Mouse (Mus musculus): ENCODE data around the gene Hyal3. TPM values are rescaled to one million over a fixed set of nuclear protein-coding genes. Genes with fewer than 3 reads are reported as not detected.

Hyal3 gene
- total RNA-seq (2015; ENCODE audit: low replicate concordance) (2.3 and 2.9 TPM in 2 replicates), total RNA-seq (2017; ENCODE audit: low replicate concordance) (1.1 and 1.4 TPM in 2 replicates)

DNA sequence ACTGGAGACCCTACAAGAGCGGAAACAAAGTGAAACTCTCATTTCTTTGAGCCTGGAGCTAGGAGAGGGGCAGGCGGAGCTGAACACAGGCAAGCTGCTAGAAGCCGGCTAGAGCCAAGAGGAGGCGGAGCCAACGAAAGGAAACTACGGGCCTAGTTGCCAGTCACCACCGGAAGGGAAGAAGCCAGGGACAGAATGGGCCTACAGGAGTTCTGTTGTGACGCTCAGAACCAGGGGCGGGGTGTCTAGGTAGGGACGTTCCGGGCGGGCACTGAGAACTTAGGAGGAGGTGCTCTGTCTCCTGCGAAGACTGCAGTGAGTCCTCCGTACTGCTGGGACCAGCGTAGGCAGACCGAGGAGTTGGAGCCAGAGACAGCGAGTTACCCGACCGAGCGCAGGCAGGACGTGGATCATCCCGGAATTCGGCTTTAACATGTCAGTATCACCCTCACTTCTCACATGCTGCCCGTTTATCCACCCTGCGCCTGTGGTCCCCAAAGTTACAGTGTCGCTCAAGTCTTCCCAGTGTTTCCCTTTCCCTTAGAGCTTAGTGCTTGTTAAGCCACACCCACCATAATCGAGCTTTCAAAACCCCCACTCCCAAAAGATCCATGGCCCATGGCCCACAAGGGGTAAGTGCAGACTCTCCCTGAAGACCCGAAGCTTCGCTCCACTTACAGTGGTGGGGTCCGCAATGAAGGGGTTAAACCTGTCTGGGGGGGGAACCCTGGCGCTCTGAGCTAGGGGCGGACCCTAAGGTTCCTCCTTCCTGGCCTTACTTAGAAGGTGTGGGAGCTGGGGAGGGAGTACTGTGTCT, at the start of gene Hyal3:
TSS of gene Hyal3 (plus strand) at position 318 of the 817 bp plus-strand sequence.
- ATAC-seq (replicated peaks; ENCODE audit: low FRiP score, poor library complexity, severe bottlenecking), result peak; percentile 77

DNA sequence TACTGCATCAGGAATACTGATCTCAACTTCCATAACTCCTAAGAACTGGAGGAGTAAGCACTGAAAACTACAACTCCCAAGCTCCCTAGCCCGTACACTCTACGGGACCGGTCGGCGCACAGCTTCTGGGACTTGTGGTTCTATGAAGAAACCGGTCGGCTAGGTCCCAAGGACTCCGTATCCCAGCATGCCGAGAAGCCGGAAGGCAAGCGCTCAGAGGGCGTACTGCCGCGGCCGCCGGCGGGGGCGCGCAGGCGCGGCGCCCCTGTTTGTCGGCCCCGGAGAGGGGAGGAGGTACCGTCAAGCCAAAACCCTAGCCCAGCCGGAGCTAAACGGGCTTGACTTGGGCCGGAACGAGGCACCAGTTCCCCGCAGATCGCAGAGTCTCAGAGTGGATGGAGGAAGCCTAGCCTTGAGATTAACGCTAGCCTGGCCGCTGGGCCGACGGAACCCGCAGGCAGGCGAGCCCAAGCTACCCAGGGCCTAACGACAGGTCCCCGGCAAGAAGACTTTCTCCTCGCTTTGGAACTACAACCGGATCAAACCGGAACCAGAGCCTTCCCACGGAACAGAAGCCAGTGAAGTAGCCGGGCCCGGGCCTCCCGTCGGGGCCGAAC, 46.7 kb upstream of the Hyal3 start, which contains the start of gene Tmem115:
TSS of gene Tmem115 (plus strand) at position 155 of the 617 bp plus-strand sequence.
- peak; percentile 80 for ATAC-seq (replicated peaks; ENCODE audit: low FRiP score, poor library complexity, severe bottlenecking)

DNA sequence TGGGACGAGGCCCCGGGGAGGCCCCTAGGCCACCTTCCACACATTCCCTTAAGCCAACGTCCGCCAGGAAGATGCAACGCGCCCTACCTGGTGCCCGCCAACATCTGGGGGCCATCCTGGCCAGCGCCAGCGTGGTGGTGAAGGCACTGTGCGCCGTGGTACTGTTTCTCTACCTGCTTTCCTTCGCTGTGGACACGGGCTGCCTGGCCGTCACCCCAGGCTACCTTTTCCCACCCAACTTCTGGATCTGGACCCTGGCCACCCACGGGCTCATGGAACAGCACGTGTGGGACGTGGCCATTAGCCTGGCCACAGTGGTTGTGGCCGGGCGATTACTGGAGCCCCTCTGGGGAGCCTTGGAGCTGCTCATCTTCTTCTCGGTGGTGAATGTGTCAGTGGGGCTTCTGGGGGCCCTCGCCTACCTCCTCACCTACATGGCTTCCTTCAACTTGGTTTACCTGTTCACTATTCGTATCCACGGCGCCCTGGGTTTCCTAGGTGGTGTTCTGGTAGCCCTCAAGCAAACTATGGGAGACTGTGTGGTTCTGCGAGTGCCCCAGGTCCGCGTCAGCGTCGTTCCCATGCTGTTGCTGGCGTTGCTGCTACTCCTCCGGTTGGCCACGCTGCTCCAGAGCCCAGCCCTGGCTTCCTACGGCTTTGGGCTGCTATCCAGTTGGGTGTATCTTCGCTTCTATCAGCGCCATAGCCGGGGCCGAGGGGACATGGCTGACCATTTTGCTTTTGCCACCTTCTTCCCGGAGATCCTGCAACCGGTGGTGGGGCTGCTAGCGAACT, 46.0 kb upstream of the Hyal3 start:
- peak; percentile 57 for ATAC-seq (replicated peaks; ENCODE audit: low FRiP score, poor library complexity, severe bottlenecking)

DNA sequence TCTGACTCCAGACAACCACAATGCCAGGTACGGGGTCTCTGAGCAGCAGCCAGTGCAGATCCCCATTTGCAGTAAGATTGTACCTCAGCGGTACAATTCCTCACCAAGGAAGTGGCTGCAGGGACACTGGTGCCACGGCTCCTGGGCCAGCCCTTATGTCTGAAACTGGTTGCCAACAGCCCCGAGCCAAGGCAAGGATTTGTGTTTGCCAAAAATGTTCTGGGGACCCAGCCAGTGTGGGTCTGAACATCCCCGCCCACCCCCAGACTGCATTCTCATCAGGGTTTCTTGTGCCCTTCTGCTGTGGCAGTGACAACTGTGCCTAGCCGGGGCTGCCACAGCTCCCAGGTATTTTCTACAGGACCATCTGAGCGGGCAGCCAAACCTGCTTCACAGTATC, 42.4 kb upstream of the Hyal3 start:
- no peak for ATAC-seq (replicated peaks; ENCODE audit: low FRiP score, poor library complexity, severe bottlenecking)

DNA sequence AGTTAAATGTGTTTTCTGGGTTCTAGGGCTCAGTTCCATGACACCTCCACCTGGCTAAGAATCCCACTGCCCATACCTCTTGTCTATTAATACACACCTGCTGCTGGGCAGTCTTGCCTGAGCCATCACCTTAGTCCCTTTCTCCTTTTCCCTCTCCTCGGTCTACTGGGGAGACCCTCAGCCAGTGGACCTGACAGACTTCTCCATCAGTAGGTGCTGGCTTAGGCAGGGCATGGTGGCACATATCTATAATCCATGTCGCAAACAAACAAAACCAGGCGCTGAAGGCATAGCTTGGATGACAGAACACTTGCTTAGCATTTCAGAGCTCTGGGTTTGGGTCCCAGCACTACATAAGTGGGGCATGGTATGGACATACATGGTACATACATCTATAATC, 41.9 kb upstream of the Hyal3 start:
- no peak for ATAC-seq (replicated peaks; ENCODE audit: low FRiP score, poor library complexity, severe bottlenecking)

DNA sequence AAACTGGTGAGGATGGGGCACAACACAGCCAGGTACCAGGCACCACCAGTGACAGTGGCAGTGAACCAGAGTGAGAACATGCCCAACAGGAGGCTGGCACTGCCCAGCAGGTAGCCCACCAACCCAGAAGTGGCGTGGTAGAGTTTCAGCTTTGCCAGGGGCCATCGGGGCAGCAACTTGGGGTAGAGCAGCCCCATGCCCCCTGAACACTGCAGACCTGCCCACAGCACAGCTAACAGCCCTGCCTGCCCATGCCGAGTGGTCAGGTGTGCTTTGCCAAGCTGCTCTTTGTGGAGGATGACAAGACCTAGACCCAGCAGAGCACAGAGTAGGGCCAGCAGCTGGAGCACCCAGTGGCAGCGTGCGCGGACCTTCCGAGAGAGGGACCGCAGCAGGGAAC, 40.7 kb upstream of the Hyal3 start:
- no peak for ATAC-seq (replicated peaks; ENCODE audit: low FRiP score, poor library complexity, severe bottlenecking)

DNA sequence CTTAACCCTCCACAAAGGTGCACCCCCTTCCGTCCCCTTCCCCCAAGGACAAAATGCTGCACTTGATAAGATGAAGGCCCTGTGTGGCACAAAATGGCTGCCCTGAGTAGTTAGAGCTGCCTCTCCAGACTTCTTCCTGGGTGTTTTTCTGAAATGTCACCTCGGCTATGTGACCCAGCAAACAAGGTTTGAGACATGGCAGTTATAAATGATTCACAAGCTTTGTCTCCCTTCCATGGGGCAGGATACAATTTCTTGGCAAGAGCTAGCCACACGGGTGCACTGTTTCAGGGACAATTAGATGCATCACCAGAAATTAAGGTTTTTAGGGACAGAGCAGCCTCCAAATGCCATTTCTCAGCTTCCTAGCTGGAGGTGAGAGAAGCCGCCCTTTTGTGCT, 40.2 kb upstream of the Hyal3 start:
- ATAC-seq (replicated peaks; ENCODE audit: low FRiP score, poor library complexity, severe bottlenecking), result no peak

DNA sequence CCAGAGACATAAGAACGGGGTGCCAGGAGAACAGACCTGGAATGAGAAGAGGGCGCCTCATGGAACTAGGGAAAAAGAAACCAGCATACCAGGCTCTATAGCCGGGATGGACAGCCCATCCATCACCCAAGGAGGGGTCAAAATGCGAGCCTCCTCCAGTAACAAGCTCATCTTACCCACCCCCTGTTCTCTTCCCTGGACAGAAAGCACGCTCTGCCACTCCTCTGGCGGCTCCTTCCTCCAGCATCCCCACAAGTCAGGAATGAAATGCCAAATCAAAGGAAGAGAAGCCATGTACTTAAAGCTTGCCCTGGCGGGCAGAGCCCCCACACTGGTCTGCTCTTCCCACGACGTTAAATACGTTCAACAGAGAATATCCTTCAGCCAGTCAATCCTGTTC, 39.6 kb upstream of the Hyal3 start:
- ATAC-seq (replicated peaks; ENCODE audit: low FRiP score, poor library complexity, severe bottlenecking), result no peak

DNA sequence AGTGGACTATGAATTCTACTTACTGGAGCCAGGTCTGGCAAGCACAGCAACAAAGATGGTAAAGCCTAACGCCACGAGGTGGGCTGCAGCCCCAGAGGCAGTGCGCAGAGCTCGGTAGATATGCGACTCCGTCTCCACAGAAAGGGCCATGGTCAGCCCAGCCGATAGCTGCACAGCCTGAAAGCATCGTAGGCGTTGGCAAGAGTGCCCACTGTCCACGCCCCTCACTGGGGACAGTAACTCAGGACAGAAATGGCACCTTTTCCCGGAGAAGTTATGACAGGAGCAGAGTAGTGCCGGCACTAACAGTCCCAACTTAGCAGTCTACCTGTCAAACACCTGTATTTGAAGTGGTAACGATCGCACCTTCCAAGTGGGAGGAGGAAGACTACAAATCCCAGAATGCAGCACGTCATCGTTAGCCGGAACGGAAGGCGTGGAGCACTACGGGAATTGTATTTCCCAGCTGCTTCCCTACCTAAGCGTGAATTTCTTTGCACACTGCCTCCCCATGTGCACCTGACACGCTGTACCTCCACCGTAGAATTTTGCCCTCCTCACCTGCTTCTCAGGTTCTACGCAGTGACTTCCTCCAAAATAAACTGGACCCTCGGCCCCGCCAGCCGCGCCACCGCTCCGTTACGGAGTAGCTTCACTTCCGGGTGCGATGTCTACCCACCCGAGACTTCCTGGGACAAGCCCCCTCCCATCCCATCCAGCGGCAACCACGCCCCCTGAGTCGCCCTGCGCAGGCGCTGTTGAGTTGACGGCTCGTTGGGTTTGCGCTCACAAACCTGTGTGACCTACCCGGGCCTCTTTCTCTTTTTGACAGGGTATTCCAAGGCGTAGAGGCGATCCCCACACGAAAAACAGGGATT, 38.9 kb upstream of the Hyal3 start, which contains the start of the genes Cyb561d2 and Nprl2:
TSS of gene Cyb561d2 (minus strand) at position 720 of the 878 bp plus-strand sequence.
TSS of gene Nprl2 (plus strand) at position 753 of the 878 bp plus-strand sequence.
- ATAC-seq (replicated peaks; ENCODE audit: low FRiP score, poor library complexity, severe bottlenecking), result peak; percentile 84

DNA sequence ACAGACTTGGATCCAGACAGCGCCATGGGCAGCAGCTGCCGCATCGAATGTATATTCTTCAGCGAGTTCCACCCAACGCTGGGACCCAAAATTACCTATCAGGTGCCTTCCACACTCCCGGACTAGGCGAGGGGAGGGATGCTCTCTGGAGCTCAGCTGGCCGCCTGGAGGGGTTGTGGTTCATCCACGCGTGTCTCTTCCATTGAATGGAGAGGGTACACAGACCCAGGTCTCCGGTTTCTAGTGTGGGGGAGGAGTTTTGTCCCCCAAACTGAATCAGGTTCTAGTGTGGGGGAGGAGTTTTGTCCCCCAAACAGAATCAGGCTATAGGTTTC, 38.3 kb upstream of the Hyal3 start:
- ATAC-seq (replicated peaks; ENCODE audit: low FRiP score, poor library complexity, severe bottlenecking), result peak; percentile 25; the same call in 1 of the 2 replicates

DNA sequence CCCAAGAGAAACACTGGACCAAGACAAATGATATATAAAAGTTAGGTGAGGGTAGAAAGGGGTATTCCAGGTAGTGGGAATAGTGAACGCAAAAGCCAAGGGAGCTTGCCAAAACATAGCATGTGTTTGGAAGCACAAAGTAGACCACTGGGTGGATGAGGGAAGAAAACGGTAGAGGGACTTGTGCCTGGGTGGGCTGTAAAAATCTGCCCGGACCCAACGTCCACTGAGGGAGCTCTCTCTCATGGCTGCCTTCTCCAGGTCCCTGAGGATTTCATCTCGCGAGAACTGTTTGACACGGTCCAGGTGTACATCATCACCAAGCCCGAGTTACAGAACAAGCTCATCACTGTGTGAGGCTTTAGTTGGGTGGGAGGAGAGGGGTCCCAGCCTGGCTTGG, 37.9 kb upstream of the Hyal3 start:
- no peak for ATAC-seq (replicated peaks; ENCODE audit: low FRiP score, poor library complexity, severe bottlenecking)

DNA sequence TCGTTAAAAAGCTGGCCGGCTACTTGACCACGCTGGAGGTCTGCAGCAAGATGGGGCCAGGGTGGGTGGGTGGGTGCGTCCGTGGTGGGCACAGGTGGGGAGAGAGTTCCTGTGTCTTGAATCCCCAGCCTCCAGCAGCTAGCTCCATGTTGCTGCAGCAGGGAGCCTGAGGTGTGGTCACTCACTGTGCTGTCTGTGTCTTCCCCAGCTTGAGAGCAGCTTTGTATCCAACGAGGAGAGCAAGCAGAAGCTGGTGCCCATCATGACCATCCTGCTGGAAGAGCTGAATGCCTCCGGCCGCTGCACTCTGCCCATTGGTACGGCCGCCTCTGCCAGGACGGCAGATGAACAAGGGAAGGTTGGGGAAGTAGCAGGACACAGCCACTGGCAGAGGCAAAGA, 37.3 kb upstream of the Hyal3 start:
- ATAC-seq (replicated peaks; ENCODE audit: low FRiP score, poor library complexity, severe bottlenecking), result no peak

DNA sequence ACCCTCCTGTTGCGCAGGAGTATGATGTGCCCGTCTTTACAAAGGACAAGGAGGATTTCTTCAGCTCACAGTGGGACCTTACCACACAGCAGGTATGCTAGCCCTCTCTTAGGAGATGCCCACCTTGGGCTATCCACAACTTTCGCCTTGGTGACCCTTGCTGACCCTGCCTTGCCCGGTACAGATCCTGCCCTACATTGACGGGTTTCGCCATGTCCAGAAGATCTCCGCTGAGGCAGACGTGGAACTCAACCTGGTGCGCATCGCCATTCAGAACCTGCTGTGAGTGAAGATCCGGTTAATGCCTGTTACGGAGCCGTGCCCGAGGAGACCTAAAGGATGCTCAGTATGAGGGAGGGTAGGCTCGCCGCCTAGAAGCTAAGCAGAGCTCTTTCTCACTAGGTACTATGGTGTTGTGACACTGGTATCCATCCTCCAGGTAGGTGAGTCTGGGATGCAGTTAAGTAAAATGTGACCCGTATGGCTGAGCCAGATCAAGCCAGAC, 36.4 kb upstream of the Hyal3 start:
- no peak for ATAC-seq (replicated peaks; ENCODE audit: low FRiP score, poor library complexity, severe bottlenecking)

DNA sequence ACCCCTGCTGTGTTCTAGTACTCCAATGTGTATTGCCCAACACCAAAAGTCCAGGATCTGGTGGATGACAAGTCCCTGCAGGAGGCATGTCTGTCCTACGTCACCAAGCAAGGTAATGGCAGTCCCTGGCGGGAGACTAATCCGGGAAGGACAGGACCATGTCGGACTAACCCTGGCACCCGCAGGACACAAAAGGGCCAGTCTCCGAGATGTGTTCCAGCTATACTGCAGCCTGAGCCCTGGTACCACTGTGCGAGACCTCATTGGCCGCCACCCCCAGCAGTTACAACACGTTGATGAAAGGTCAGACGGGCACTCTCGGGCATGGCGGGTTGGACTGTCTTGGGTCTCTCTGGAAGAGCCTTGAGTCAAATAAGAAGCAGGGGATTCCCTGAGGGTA, 35.9 kb upstream of the Hyal3 start:
- ATAC-seq (replicated peaks; ENCODE audit: low FRiP score, poor library complexity, severe bottlenecking), result no peak

DNA sequence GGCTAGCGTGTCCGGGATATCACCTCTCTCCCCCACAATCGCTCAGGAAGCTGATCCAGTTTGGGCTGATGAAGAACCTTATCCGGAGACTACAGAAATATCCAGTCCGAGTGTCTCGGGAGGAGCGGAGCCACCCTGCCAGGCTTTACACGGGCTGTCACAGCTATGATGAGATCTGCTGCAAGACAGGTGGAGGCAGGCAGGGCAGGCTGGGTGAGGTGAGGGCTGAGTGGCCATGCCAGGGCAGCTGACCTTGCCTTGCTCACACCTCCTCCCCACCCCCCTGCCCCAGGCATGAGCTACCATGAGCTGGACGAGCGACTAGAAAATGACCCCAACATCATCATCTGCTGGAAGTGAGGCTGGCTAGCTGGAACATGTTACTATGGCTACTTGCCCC, 35.4 kb upstream of the Hyal3 start:
- no peak for ATAC-seq (replicated peaks; ENCODE audit: low FRiP score, poor library complexity, severe bottlenecking)

DNA sequence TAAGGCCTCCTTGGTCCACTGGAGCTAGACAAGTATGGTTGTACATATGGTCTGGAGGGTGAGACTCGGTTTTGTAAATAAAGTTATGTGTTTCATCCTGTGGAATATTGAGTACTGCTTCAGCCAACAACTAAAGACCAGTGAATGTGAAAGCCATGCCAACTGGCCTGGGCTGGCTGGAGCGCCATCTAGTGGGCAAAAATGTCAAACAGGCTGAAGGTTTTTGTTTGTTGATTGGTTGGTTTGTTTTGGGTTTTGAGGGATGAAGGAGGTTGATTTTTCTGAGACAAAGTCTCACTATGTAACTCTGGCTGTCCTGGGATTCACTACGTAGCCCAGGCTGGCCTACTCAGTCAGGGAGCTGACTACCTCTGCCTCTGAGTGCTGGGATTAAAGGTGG, 35.0 kb upstream of the Hyal3 start:
- ATAC-seq (replicated peaks; ENCODE audit: low FRiP score, poor library complexity, severe bottlenecking), result peak; percentile 34; the same call in 1 of the 2 replicates

DNA sequence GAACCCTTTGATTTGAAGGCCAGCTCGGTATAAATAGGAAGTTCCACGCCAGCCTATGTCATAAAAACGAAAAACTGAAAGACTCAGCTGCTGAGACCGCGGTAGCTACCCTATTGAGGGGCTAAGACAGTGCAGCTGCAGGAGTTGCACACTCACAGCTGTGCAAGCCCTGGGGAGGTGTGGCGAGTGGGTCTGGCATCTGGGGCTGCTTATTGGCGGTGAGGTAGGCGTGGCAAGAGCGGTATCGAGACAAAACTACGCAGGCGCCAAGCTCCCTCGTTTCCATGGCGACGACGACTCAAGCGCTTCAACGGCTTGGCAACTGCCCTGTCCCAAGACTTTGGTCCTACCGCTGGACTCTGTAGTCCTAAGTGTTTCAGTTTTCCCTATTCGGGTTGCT, 33.6 kb upstream of the Hyal3 start, which contains the start of gene Zmynd10:
TSS of gene Zmynd10 (plus strand) at position 273 of the 400 bp plus-strand sequence.
- peak; percentile 72 for ATAC-seq (replicated peaks; ENCODE audit: low FRiP score, poor library complexity, severe bottlenecking)

DNA sequence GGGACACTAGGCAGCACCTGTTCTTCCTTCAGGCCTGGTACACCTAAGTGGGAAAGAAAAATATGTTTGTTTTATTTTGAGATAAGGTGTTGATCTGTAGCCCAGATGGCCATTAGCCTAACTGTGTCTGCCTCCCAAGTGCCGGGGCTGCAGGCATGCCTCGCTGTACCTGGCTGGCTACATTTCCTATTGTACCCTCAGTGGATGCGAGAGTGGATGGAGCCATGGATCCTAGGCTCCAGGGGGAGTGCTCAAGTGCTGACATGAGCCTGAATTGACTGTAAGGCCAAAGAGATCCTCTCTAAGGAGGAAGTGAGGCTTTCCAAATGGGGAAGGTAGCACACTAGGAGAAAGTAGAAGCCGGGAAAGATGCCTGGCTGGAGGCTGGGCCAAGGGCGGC, 32.7 kb upstream of the Hyal3 start:
- no peak for ATAC-seq (replicated peaks; ENCODE audit: low FRiP score, poor library complexity, severe bottlenecking)

DNA sequence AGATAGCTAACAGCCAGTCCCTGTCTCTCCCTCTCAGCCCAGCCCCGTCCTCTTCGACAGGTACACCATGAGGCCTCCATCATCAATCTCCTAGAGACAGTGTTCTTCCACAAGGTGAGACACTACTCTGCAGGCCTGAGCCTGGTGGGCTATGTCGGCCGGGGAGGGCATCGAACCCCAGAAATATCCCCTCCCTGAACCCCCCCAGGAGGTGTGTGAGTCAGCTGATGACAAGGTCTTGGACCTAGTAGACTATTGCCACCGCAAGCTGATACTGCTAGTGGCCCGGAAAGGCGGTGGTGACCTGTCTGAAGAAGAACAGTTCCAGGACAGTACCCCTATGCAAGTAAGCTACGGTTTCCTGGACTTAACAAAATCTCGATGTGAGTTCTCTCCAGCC, 31.8 kb upstream of the Hyal3 start:
- ATAC-seq (replicated peaks; ENCODE audit: low FRiP score, poor library complexity, severe bottlenecking), result no peak
